Mouse (Mus musculus) retina, embryonic 14.5 days (tissue): Measurements from ENCODE around the gene Cyfip1.
"Not testable (repeated sequence)": the region's sequence is repeated elsewhere in the genome, so short reads cannot be mapped to it uniquely, and the experiment has no call there.

Experiments used
- DNase-seq: peaks from one replicate; pipeline ENCODE4 v3.0.0-alpha.2; 2015; ENCODE audit warnings: low spot score

Gene Cyfip1

DNA sequence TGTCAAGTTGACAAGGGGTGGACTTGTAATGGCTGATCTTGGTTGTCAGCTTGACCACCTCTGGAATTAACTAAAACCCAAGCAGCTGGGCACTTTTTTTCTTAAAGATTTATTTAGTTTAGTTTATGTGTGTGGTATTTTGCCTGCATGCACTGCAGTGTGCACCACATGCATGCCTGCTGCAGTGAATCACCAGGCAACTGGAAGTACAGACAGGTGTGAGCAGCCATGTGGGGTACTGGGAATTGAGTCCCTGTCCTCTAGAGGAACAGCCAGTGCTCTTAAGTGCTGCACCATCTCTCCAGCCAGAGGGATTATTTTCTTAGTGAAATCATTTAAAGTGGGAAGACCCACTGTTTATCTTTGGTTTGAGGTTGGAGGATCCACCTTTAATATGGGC lies 23.5 kb downstream of the Cyfip1 start:
- no peak for DNase-seq

DNA sequence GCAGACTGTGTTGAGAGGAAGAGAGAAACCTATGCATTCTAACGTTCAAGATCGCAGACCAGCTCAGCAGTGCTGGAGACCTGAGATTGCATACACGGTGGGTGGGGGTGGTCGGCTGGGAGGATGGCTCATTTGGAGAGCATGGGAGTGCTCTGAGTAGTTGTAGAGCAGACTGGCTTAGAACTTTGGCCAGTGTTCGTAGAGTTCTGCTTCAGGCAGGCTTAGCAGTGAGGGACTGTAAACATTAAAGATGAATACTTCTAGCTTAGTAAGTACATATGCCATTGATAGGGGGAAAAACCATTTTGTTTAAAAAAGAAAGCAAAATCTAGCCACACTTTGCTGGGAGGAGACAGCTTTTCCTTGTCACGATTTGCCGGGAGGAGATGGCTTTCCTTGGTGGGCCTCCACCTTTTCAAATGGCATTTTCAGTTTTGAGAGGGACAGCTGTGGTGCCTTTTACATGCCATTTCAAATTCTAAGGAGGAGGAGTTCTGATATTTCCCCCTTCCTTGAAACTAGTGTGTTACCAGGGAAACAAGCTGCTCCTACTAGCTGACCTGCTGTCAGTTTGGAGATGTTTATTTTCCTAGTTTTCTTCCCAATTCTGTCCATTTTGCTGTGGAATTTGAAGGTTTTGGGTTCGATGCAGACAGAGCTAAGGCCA lies 24.3 kb downstream of the Cyfip1 start:
- DNase-seq, result no peak

DNA sequence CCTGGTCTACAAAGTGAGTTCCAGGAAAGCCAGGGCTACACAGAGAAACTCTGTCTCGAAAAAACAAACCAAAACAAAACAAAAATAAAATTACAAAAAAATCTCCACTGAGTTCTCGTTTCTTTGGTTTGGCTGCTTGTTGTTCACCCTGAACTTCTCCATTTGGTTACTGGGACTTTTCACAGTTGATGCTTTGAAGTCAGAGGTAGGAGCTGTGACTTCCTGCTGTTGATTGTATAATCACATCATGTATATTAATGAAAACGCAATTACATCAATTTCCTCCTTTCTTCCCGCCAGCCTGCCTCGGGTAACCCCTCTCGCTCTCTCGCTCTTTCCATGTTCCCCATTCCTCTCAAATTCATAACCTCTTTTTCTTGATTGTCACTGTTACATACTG lies 26.7 kb downstream of the Cyfip1 start:
- DNase-seq, result no peak

DNA sequence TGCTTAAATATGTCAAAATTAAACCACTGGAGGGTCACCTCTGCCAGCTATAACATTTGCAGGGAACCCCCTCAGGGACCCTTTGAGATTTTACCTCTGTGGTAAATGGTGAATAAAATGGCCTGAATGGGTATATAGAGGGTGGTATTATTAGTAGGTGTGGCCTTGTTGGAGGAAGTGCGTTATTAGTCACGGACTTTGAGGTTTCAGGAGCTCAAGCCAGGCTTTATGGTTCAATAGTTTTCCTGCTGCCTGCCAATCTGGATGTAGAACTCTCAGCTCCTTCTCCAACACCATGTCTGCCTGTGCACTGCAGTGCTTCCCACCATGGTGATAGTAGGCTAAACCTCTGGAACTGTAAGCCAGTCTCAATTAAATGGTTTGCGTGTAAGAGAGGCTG lies 27.7 kb downstream of the Cyfip1 start:
- DNase-seq, result no peak

DNA sequence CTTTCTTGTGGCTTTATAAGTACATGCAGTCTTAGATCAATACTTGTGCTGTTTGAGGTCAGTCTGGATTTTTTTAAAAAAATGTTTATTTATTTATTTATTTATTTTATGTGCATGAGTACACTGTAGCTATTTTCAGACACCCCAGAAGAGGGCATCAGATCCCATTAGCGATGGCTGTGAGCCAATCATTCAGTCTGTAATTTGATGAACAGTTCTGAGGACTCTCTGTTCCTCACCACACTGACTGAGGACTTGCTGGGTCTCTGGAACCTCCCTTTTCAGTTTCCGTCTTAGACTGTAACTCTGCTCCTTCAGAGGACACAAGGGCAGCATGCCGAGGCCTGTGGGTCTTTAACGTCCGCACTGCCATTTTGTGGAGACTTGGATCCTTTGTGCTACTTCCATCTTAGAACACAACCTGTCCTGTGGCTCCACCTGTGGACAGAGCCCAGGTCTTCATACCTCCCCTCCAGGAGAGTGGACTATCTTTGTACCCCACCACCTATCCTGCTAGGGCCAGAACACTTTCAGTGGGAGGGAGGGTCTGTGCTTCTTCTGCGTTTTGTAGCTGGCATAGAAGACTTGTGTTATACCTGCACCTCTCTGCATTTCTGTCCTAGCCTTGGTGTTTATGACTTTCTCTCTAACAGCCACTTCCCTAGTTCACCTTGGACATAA lies 28.9 kb downstream of the Cyfip1 start:
- no peak for DNase-seq

DNA sequence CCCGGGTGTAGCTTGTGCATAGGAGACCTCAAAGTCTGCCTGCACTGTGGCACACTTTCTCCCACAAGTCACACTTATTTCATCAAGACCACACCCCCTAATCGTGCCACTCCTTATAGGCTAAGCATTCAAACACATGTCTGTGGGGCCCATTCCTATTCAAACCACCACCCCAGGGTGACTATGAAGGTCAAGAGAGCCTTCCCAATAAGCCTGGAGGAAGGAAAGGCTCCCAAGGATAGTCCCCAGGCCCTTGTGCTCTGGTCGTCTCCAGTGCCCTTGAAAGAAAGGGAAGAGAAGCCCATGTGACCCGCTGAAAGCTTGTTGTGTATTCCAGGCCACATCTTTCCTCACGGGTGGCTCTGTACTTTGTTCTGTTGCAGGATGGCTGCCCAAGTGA lies 29.9 kb downstream of the Cyfip1 start:
- DNase-seq, result no peak

DNA sequence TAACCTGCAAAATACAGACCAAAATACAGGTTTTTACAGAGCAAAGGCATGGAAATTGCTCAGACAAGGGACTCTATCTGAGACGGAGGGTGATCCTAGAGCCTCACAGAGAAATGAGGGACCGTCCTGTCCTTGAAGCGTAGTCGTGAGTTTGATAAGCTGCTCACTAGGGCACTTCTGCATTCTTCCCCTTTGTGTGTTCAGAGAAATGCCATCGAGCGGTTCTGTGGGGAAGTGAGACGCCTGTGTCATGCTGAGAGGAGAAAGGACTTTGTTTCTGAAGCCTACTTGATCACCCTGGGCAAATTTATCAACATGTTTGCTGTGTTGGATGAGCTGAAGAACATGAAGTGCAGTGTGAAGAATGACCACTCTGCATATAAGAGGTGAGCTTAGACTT lies 33.2 kb downstream of the Cyfip1 start:
- DNase-seq, result no peak

DNA sequence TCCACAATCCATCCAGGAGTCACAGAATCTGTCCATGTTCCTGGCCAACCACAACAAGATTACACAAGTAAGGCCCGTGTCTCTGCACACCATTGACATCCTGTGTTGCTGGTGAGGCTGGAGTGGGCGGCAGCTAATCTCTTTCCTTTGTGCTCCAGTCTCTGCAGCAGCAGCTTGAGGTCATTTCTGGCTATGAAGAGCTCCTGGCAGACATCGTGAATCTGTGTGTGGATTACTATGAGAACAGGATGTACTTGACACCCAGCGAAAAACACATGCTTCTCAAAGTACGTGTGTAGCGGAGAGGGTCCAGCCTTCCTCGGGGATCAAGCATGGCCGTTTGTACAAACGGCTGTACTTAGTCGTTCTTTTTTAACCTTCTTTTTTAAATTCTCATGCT lies 36.2 kb downstream of the Cyfip1 start:
- DNase-seq, result no peak

DNA sequence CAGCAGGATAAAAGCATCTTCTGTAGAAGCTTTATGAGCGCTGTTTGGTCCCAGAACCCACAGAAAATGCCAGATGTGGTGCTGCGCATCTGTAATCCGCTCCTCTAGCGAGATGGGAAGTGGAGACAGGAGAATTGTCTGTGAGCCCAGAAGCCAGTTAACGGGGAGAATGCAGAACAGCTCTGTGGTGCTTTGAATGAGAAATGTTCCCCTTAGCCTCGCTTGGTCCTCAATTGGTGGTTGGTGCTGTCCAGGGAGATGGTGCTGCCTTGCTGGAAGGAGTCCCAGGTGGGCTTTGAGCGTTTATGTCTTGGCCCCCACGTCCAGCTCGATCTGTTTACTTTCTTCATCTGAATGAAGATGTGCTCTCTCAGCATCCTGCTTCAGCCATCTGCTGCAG lies 39.3 kb downstream of the Cyfip1 start:
- DNase-seq, result no peak

DNA sequence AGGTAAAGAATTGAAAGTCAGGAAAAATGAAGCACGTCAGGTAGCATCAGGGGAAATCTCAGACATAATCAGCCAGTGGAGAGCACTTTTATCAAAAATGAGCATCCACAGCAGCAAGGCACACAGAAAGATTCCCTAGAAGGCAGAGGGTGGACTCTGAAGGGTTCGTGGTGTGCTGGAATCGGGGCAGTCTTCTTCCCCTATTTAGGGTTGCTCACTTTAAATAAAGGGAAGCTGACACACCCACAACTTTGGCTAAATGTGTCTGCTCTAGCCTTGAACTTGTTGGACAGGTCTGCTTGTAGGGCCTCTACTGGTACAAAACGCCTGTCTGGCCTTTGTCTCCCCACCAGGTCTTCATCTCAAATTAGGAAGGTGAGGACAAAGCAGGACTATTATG lies 47.1 kb downstream of the Cyfip1 start:
- no peak for DNase-seq

DNA sequence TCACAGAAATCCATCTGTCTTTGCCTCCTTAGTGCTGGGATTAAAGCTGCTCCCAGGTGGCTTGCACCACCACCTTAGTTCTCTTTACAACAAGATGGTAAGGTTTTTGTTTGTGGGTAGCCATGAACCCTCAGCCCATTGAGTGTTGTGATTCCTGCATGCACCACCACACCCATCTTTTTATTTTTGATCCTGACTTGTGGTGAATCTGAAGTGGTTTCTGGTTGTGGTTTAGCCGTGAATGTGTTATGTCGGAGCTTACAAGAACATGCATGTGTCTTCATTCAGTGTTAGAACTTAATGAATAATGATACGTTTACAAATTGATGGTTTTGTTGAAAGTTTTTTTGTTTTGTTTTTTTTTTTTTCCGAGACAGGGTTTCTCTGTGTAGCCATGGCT lies 48.5 kb downstream of the Cyfip1 start:
- DNase-seq, result no peak

DNA sequence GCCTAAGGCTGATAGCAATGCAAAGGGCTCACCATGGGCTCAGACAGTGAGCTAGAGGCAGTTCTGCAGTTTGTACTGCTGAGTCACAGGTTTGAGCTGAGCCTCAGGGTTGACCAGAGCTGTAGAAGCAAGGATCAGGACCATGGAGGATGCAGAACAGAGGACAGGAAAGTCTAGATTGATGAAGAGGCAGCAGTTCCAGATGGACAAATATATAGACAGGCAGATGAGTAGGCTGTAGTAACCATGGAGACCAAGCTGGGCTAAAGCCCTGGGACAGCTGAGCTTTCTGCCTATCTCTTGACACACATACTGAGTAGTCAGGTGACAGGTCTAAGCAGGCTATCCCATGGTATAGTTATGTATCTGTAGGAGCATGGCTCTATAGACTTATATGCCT lies 49.2 kb downstream of the Cyfip1 start:
- no peak for DNase-seq

DNA sequence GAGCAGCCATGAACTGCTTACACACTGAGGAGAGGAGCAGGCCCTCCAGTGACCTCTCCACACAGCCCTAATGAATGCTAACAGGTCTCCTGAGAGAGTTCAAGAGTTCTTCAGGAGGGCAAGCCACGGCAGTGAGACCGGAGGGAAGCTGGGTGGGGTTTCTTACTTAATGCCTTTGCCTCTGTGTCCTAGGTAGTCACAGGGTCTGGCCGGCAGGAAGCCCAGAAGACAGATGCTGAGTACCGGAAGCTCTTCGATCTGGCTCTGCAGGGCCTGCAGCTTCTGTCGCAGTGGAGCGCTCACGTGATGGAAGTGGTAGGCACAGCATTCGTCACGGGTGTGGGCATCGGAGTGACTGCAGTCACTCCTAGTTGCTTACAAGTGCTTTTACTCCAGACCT lies 50.3 kb downstream of the Cyfip1 start:
- no peak for DNase-seq

DNA sequence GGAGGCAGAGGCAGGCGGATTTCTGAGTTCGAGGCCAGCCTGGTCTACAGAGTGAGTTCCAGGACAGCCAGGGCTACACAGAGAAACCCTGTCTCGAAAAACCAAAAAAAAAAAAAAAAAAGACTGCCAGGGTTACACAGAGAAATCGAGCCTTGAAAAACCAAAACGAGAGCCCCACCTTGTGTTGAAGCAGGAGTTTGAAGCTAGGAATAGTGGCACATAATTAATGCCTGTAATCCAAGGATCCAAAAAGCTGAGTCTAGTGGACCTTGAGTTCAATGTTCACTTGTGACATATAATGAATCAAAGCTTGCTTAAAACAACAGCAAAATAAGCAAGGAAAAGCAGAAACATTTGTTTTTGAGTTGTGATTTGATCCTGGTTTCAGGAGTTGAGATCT lies 62.2 kb downstream of the Cyfip1 start:
- peak; percentile 24 for DNase-seq

DNA sequence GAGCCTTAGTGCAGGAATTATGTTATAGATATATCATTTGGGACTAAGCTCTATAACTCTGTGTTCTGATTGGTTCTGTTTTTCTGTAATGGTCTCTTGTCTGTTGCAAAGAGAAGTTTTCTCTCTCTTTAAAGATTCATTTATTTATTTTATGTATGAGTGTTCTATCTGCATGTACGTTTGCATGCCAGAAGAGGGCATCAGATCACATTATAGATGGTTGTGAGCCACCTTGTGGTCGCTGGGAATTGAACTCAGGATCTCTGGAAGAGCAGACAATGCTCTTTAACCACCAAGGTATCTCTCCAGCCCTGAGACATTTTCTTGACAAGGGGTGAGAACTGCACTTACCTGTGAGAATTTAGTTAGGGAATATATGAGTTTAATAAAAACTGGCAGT lies 63.9 kb downstream of the Cyfip1 start:
- DNase-seq, result no peak

DNA sequence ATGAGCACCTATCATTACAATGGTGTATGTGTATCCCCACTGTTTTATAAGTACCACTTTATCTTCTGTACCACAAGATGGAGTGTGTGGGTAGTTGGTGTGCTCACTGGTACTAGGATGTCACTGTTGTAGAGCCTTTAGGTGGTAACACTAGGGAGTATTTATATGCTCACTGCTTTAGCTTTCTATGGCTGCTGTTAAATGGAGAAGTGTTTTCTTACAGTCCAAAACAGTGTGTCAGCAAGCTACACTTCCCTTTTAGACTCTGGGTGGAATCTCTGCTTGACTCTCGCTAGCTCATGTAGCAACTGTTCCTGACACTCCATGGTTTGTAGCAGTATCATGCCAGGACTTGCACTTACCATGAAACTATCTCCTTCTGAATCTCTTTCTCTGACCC lies 68.0 kb downstream of the Cyfip1 start:
- no peak for DNase-seq

DNA sequence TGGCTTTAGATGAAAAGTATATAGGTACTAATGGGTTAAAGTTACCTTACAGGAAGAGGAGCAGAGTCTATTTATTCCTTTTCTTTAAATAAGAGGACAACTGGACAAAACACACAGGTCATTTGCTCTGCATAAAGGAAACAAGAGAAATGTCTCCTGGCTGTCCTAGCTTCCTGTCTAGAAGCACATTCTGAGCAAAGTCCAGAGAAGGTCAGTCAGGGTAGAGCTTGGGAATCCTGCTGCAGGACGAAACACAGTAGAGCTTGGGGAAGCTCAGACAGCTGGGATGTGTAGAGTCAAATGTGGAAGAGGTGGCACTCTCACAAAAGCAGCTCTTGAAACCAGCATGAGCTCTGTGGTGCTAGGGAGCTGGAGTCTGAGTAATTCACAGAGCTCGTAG lies 68.8 kb downstream of the Cyfip1 start:
- no peak for DNase-seq

DNA sequence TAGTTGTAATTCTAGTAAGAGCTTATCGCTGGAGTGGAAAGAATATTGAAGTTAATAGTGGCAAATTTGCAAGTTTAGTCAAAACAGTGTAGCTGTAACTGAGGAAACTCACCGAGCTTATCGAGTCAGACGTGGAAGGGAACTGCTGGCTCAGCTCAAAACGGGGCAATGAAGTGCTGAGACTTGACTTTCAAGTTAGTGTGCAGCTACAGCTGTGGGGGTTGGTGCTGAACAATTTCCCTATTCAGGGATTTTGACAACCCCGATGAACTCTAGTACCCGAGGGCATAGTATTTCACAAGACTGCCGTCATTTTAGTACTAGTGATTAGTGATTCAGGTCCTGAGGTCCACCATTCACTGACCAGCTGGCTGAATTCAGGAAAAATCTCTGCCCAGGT lies 69.8 kb downstream of the Cyfip1 start:
- DNase-seq, result no peak

DNA sequence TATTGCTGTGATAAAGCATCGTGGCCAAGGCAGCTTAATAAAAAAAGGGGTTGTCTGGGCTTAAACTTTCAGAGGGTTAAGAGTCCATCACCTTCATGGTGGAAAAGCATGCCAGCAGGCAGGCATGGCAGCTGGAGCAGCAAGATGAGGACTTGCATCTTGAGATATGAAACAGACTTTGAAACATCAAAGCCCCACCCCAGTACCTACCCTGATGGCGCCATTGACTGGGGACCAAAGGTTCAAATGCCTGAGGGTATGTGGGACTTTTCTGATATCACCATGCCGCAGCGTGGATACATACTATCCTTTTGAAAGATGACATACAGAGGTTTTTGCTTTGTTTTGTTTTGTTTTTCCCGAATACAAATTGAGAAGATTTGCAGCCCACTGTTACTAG lies 70.6 kb downstream of the Cyfip1 start:
- no peak for DNase-seq

DNA sequence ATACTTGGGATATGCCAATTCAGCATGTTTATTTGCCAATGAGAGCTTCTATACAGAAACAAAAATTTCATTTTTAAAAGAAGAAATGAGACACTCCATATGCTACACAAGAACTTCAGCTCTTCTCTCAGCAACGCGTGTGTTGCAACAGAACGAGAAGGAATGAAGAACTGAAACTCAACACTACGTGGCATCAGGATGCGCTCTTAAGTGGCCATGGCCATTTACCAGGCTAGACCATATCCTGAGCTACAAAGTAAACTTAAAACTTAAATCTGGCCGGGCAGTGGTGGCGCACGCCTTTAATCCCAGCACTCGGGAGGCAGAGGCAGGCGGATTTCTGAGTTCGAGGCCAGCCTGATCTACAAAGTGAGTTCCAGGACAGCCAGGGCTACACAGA lies 76.8 kb downstream of the Cyfip1 start:
- DNase-seq, result not testable (repeated sequence)

DNA sequence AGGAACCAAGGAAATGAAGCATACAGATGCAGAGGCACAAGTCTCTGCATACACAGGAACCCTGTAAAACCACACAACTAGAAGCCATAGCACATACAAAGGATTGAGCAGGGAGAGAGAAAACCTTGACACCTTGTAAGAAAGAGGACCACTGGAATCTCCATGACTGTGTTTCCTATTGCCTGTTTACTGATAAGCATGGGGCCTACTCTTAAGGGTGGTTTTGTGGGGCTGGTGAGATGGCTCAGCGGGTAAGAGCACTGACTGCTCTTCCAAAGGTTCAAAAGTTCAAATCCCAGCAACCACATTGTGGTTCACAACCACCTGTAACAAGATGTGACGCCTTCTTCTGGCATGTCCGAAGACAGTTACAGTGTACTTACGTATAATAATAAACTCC lies 85.7 kb downstream of the Cyfip1 start:
- DNase-seq, result no peak

DNA sequence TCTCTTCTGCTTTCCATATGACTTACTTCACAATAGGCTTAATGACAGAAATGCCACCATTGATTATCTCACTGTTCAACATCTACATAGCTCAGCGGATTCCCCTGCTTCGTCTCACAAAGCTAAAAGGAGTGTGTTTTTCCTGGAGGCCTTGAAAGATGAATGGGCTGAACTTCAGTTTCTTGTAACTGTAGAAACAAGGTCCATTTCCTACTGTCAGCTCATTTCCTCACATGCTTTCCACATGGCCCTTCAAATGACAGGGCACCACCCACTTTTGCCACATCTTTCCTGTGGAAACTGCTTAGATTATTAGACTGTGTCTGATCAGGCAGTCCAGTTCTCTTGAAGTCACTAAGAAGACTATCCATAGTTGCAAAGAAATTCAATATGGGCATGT lies 87.1 kb downstream of the Cyfip1 start:
- no peak for DNase-seq

DNA sequence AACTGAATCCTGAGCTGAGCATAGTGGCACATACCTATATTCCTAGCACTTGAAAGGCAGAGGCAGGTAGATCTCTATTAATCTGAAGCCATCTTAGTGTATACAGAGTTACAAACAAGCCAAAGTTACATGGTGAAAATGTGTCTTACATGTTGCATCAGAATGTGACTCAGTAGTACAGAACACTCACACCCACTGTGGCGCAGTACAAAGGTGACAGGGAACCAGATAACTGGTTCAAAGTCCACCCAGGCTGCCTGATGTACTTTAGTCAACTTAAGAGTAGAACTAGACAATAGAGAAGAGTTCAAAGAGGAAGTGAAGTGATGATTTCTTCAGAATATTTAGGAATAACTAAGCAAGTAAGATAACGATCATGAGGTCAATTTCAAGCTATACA lies 93.5 kb downstream of the Cyfip1 start:
- DNase-seq, result no peak

DNA sequence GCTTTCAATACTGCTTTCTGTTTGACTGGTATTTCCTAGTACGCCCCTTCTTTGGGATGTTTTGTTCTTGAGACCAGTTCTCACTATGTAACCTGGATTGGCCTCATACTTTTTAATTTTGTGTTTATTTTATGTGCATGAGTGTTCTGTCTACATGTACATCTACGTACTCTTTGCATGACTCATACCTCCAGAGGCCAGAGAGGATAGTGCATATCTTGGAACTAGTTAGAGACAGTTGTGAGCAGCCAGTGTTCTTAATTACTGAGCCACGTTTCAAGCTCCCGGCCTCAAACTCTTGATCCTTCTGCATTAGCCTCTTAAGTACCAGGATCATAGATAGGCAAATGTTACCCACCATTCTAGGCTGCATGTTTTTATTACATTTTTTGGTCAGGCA lies 96.8 kb downstream of the Cyfip1 start:
- DNase-seq, result no peak
